Mouse (Mus musculus): ENCODE measurements around the gene Stk32b. TPM values are rescaled to one million over a fixed set of nuclear protein-coding genes. Genes with fewer than 3 reads are reported as not detected.

The Stk32b gene
- polyA plus RNA-seq, 1 experiment: not detected

DNA sequence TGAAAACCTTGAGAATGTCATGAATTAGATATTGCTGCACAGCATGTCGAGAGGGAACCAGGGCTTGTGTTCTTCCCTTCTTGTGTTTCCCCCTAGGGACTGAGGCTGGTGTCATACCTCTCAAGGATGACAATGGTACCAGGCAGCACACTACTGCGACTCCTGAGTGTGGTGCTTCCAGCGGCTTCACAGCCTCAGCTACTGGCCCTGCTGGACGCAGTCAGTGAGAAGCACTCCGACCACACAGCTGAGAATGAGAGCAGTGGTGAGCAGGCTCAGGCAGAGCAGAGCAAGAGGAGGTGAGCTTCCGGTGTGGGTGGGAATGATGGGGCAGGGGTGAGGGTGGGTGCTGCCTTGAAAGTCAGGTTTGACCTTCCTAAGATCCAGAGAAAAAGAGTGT is 297.9 kb downstream of the Stk32b start:
- WGBS: 89% methylated on average over 6 of the region's 6 CpGs
- no peak for DNase-seq (ENCODE audit: low read depth, low spot score)

Other genes with a start within 250 kb of the Stk32b start
- gene Cytl1, start 18.3 kb upstream of the Stk32b start, polyA plus RNA-seq (2012; rRNA removed): 6.3 and 10.5 TPM in 2 replicates
- 0.47 and 0.51 TPM in 2 replicates for gene Msx1, start 107.4 kb upstream of the Stk32b start, polyA plus RNA-seq (2012; rRNA removed)

Measured in large intestine, adult 2 months (tissue).